In the genomic region with DNA sequence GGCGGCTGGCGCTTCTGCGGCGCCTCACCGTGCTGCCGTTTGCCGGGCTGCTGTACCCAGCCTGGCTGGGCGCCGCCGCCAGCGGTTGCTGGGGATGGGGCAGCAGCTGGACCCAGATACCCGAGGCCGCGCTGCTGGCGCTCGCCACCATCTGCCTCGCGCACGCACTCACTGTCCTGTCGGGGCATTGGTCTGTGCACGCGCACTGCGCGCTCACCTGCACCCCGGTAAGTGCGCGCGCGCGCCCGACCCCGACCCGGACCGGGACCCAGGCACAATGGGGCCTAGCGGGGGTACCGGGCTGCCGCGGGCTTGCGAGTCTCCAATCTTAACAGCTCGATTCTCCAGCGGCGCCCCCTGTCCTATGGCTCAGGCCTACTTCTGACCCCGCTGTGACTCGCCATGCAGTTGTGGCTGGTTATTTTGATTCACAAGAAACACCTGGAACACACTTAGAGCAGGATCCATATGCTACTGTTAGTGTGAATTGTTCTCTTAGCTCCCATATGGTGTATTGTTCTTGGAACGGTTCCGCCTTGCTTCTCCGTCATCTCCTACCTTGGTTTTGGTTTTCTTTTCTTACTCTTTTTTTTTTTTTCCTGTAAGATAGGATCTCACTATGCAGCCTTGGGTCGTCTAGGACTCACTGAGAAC, we compare ENCODE assay signal across 8 mouse cellular contexts. TPM values are rescaled to one million over a fixed set of nuclear protein-coding genes. Genes with fewer than 3 reads are reported as not detected.
DNase-seq lines count a peak whose midpoint lies in the region; TF ChIP-seq lines count a peak whose summit lies in the region.

No protein-coding gene starts in this region.

- TF ChIP-seq CTCF in C2C12 (IDR thresholded peaks at IDR 0.05; ENCODE audit: control insufficient read depth, insufficient read depth, insufficient read length): no peak

- no peaks in the 10 kb centered on the region for H3K27me3 ChIP-seq in C2C12 (ENCODE audit: control insufficient read depth, insufficient read depth, insufficient read length)
- no peaks in the 10 kb centered on the region for H3K27me3 ChIP-seq in midbrain, embryonic 10.5 days (ENCODE audit: low read depth, poor library complexity, severe bottlenecking)

- WGBS in midbrain, embryonic 10.5 days: under 1% methylated on average over 47 of the region's 48 CpGs

- DNase-seq in adrenal gland, postnatal 36 days: peak; percentile 30 to 57
- no peak for DNase-seq in adrenal gland, adult (ENCODE audit: inconsistent age in 2 of 2, low spot score in 1 of 2)
- peak; percentile 69 for DNase-seq in cerebellum, adult 11-12 months
- DNase-seq in gastrocnemius, postnatal 25 days: peak; percentile 41
- peak; percentile 55 to 71 for DNase-seq in kidney, postnatal 4 days
- DNase-seq in midbrain, embryonic 10.5 days (ENCODE audit: low spot score): no peak
- peak; percentile 75 for DNase-seq in testis, postnatal 10 days (ENCODE audit: low spot score)

- peak overlapping the region; percentile 96 for H3K27ac ChIP-seq in midbrain, embryonic 10.5 days (replicated peaks)

- H3K4me3 ChIP-seq in C2C12 (ENCODE audit: insufficient read depth, poor library complexity, severe bottlenecking): peak overlapping the region; percentile 89
- peak overlapping the region; percentile 84 for H3K4me3 ChIP-seq in midbrain, embryonic 10.5 days

- peak overlapping the region; percentile 96 for H3ac ChIP-seq in C2C12 (ENCODE audit: control insufficient read depth, insufficient read length, low read depth)

- peaks cover 47% of the 10 kb centered on the region for H3K79me2 ChIP-seq in C2C12 (ENCODE audit: control insufficient read depth, insufficient read depth)

- H3K4me1 ChIP-seq in midbrain, embryonic 10.5 days: peaks cover 34% of the 10 kb centered on the region

- peaks cover 37% of the 10 kb centered on the region for H3K36me3 ChIP-seq in C2C12 (ENCODE audit: control insufficient read depth, insufficient read depth)
- H3K36me3 ChIP-seq in midbrain, embryonic 10.5 days: peaks cover 41% of the 10 kb centered on the region

- H3K9me3 ChIP-seq in midbrain, embryonic 10.5 days (replicated peaks): no peaks in the 10 kb centered on the region

- H3K79me3 ChIP-seq in C2C12 (ENCODE audit: low read depth): peaks cover 29% of the 10 kb centered on the region

TF ChIP-seq in C2C12, 6 proteins besides CTCF, POLR2A, EP300 and RAD21:
- TF ChIP-seq CEBPB (IDR thresholded peaks at IDR 0.05; ENCODE audit: low read depth) (no peak), MAX (IDR thresholded peaks at IDR 0.05) (no peak), FOSL1 (IDR thresholded peaks at IDR 0.05; ENCODE audit: insufficient read depth, low read length, poor library complexity, severe bottlenecking) (no peak), MYOG (IDR thresholded peaks at IDR 0.05; ENCODE audit: control insufficient read depth, extremely low read depth, insufficient read length) (no peak), USF1 (IDR thresholded peaks at IDR 0.05; ENCODE audit: low read depth) (no peak), MYOD1 (IDR thresholded peaks at IDR 0.05; ENCODE audit: control insufficient read depth, insufficient read length, low read depth) (no peak)

RNA-seq across cellular contexts. Expression of gene Zfp866, which starts 0.6 kb away (rescaled TPM):
- 10 to 100 TPM; 21.2 to 21.3 TPM for total RNA-seq in adrenal gland, postnatal 36 days (2021)
- polyA plus RNA-seq in C2C12 (2012; fragmentation: generic; extraction: Trizol): 3.9 TPM
- total RNA-seq in gastrocnemius, postnatal 25 days (2021): 10 to 100 TPM; 11.5 to 12.8 TPM
- 35.2 and 37.2 TPM in 2 replicates for polyA plus RNA-seq in midbrain, embryonic 10.5 days (2016; fragmentation: Nextera tagmentation; extraction: Ambion mirVana)

RNA-seq across cellular contexts. Expression of gene Atp13a1, which starts 0.6 kb away (rescaled TPM):
- 10 to 100 TPM; 40.9 to 42.3 TPM for total RNA-seq in adrenal gland, postnatal 36 days (2021)
- 36.2 TPM for polyA plus RNA-seq in C2C12 (2012; fragmentation: generic; extraction: Trizol)
- 10 to 100 TPM in 1 of 2 experiments, 1 to 10 TPM in 1; 9.4 to 11.3 TPM for total RNA-seq in gastrocnemius, postnatal 25 days (2021)
- 57.1 and 58.1 TPM in 2 replicates for polyA plus RNA-seq in midbrain, embryonic 10.5 days (2016; fragmentation: Nextera tagmentation; extraction: Ambion mirVana)

RNA-seq across cellular contexts. Expression of gene Gm20422, which starts 16.9 kb away (rescaled TPM):
- 1 to 10 TPM; 2.8 to 3.1 TPM for total RNA-seq in adrenal gland, postnatal 36 days (2021)
- 0.28 TPM for polyA plus RNA-seq in C2C12 (2012; fragmentation: generic; extraction: Trizol)
- total RNA-seq in gastrocnemius, postnatal 25 days (2021): 1 to 10 TPM; 2.1 to 2.8 TPM
- 0.43 TPM in 1 of 2 replicates, not detected in the other for polyA plus RNA-seq in midbrain, embryonic 10.5 days (2016; fragmentation: Nextera tagmentation; extraction: Ambion mirVana)

RNA-seq across cellular contexts. Expression of gene Gmip, which starts 16.9 kb away (rescaled TPM):
- 10 to 100 TPM; 10.1 to 10.5 TPM for total RNA-seq in adrenal gland, postnatal 36 days (2021)
- polyA plus RNA-seq in C2C12 (2012; fragmentation: generic; extraction: Trizol): 6.8 TPM
- 1 to 10 TPM; 1.8 to 3.8 TPM for total RNA-seq in gastrocnemius, postnatal 25 days (2021)
- polyA plus RNA-seq in midbrain, embryonic 10.5 days (2016; fragmentation: Nextera tagmentation; extraction: Ambion mirVana): 7.7 and 9.7 TPM in 2 replicates

RNA-seq across cellular contexts. Expression of gene Lpar2, which starts 30.7 kb away (rescaled TPM):
- 1 to 10 TPM; 1.4 to 1.7 TPM for total RNA-seq in adrenal gland, postnatal 36 days (2021)
- polyA plus RNA-seq in C2C12 (2012; fragmentation: generic; extraction: Trizol): 1.5 TPM
- under 1 TPM; 0.05 to 0.08 TPM for total RNA-seq in gastrocnemius, postnatal 25 days (2021)
- 0.65 and 0.68 TPM in 2 replicates for polyA plus RNA-seq in midbrain, embryonic 10.5 days (2016; fragmentation: Nextera tagmentation; extraction: Ambion mirVana)

Comparison
In these comparisons a context has a peak if more than half of its experiments do, and no peak if none do; other contexts are left out.
1. DNase-seq: peak in adrenal gland, postnatal 36 days (2 of 2), cerebellum, adult 11-12 months (single experiment), gastrocnemius, postnatal 25 days (single experiment), kidney, postnatal 4 days (2 of 2) and testis, postnatal 10 days (single experiment); none in adrenal gland, adult (0 of 2) and midbrain, embryonic 10.5 days (single experiment).